Mouse (Mus musculus): ENCODE data around the gene Rps19bp1. TPM values are rescaled to one million over a fixed set of nuclear protein-coding genes. Genes with fewer than 3 reads are reported as not detected.

Rps19bp1 gene
- total RNA-seq, 2 experiments from 2014 or later = 35.7 to 41.1 TPM

- DNase-seq (ENCODE audit: low spot score in 2 of 2) = no peak
Measured at GRCm38 (mm10) chr15:80219705-80220657, 44.1 kb downstream of the Rps19bp1 start.

GRCm38 (mm10) chr15:80219211-80219610 is 44.9 kb downstream of the Rps19bp1 start:
- DNase-seq (ENCODE audit: low spot score in 2 of 2) = no peak

- no peak for DNase-seq (ENCODE audit: low spot score in 2 of 2)
Measured at GRCm38 (mm10) chr15:80217476-80217875, 46.6 kb downstream of the Rps19bp1 start.

GRCm38 (mm10) chr15:80216480-80216820 is 47.7 kb downstream of the Rps19bp1 start:
- no peak for DNase-seq (ENCODE audit: low spot score in 2 of 2)

GRCm38 (mm10) chr15:80215716-80216479 is 48.2 kb downstream of the Rps19bp1 start:
- DNase-seq (ENCODE audit: low spot score in 2 of 2) = no peak

- DNase-seq (ENCODE audit: low spot score in 2 of 2) = no peak
Measured at GRCm38 (mm10) chr15:80213688-80214087, 50.4 kb downstream of the Rps19bp1 start.

Other genes starting within 250 kb of the Rps19bp1 start
- 10 to 100 TPM; 31.3 to 35.1 TPM for gene Pdgfb, start 249.3 kb downstream of the Rps19bp1 start, total RNA-seq (2021)
- gene Syngr1, start 173.0 kb downstream of the Rps19bp1 start, total RNA-seq (2021) = 10 to 100 TPM; 26.4 to 27.6 TPM
- 100 to 1,000 TPM; 927 to 955 TPM for gene Rpl3, start 172.4 kb downstream of the Rps19bp1 start, total RNA-seq (2021)
- 10 to 100 TPM; 37.6 to 37.8 TPM for gene Tab1, start 131.2 kb downstream of the Rps19bp1 start, total RNA-seq (2021)
- 10 to 100 TPM; 12.4 to 15.4 TPM for gene Mgat3, start 90.6 kb downstream of the Rps19bp1 start, total RNA-seq (2021)
- 10 to 100 TPM; 41.9 to 46.6 TPM for gene Mief1, start 30.3 kb downstream of the Rps19bp1 start, total RNA-seq (2021)
- 1 to 10 TPM; 7.3 to 8.9 TPM for gene AC140267.1, start 28.5 kb downstream of the Rps19bp1 start, total RNA-seq (2021)
- 100 to 1,000 TPM; 145 to 157 TPM for gene Atf4, start 9.1 kb downstream of the Rps19bp1 start, total RNA-seq (2021)
- gene Cacna1i, start 22.9 kb upstream of the Rps19bp1 start, total RNA-seq (2021) = 1 to 10 TPM; 1.2 to 1.3 TPM